Mouse (Mus musculus) monocyte, adult 5-6 weeks (primary cell): ENCODE results near the gene Mrps5. TPM values are rescaled to one million over a fixed set of nuclear protein-coding genes. Genes with fewer than 3 reads are reported as not detected.

ENCODE experiments used
- ATAC-seq: fragments of 153-309, 156-312 bp; replicated peaks from 2 replicates; pipeline ENCODE4 v1.8.0; 2017; ENCODE audit warnings: mild to moderate bottlenecking; ENCODE audit not compliant: low TSS enrichment, insufficient number of reproducible peaks, severe bottlenecking, poor library complexity, low FRiP score
- total RNA-seq: library from RNA; stranded (forward); fragments of 200-1000, 200-491, 200-594 nt; gene quantifications from 3 replicates; pipeline ENCODE4 v1.2.3, GENCODE M21; 2017

Gene Mrps5
- total RNA-seq, 1 experiment from 2014 or later: 46.1 TPM

- ATAC-seq: no peak
Observed at GRCm38 (mm10) chr2:127655419-127655818, 68.4 kb downstream of the Mrps5 start.

GRCm38 (mm10) chr2:127656086-127656720, 69.2 kb downstream of the Mrps5 start, which contains the start of gene Mal:
Mal (minus strand) TSS chr2:127656695.
- ATAC-seq: no peak

Other genes with a start within 250 kb of the Mrps5 start
- gene Astl, start 248.6 kb upstream of the Mrps5 start, total RNA-seq: 0.11 to 1.6 TPM (median 1.1 TPM) in 3 replicates
- 0.10 TPM in 1 of 3 replicates, not detected in the others for gene Adra2b, start 224.0 kb upstream of the Mrps5 start, total RNA-seq
- gene Gpat2, start 162.0 kb upstream of the Mrps5 start, total RNA-seq: not detected in 3 replicates
- gene Fahd2a, start 142.7 kb upstream of the Mrps5 start, total RNA-seq: 6.5 to 14.6 TPM (median 7.1 TPM) in 3 replicates
- 3.9 to 25.7 TPM (median 6.4 TPM) in 3 replicates for gene Kcnip3, start 65.1 kb upstream of the Mrps5 start, total RNA-seq
- gene Prom2, start 45.8 kb upstream of the Mrps5 start, total RNA-seq: not detected in 3 replicates
- gene Zfp661, start 128 bp upstream of the Mrps5 start, total RNA-seq: 1.3 to 2.9 TPM (median 2.2 TPM) in 3 replicates
- gene Mal, start 69.5 kb downstream of the Mrps5 start, total RNA-seq: 0.64 TPM in 1 of 3 replicates, not detected in the others
- not detected in 3 replicates for gene Mall, start 142.7 kb downstream of the Mrps5 start, total RNA-seq
- gene Nphp1, start 201.7 kb downstream of the Mrps5 start, total RNA-seq: not detected in 3 replicates
- gene Mtln, start 205.3 kb downstream of the Mrps5 start, total RNA-seq: 6.4 to 10.0 TPM (median 7.1 TPM) in 3 replicates
- gene Bub1, start 244.6 kb downstream of the Mrps5 start, total RNA-seq: 0.32 to 2.3 TPM (median 0.68 TPM) in 3 replicates